Mouse (Mus musculus) erythroblast, embryonic 14.5 days (primary cell): ENCODE measurements around the gene Evl.

Source experiments
- GATA1 ChIP-seq: IDR thresholded peaks from 2 replicates; pipeline ENCODE4 v1.6.1; 2012; ENCODE audit warnings: low read length, inconsistent platforms, mixed read lengths
- TAL1 ChIP-seq: IDR thresholded peaks from 3 replicates; pipeline ENCODE4 v1.6.1; 2012; ENCODE audit warnings: low read length, inconsistent platforms, mixed read lengths

DNA sequence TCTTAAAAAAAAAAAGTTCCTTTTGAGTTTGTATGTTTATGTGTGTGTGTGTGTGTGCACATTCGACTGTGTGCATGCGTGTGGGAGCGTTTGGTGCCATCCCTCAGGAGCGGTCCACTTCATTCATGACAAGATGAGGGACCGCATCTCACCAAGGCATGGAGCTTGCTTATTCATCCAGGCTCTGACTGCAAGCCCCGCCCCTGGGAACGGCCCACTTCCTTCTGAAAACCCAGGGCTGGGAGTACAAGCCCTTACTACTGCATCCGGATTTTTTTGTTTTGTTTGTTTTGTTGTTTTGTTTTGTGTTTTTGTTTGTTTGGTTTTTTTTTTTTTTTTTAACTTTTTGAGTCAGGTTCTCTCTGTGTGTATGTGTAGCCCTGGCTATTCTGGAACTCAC is 35.1 kb upstream of the Evl start:
- TF ChIP-seq GATA1 (no peak), TAL1 (no peak)
